Mouse (Mus musculus): ENCODE results near the gene Tmem233. TPM values are rescaled to one million over a fixed set of nuclear protein-coding genes. Genes with fewer than 3 reads are reported as not detected.

Tmem233 gene
- polyA plus RNA-seq, 1 experiment from 2014 or later: not detected

DNA sequence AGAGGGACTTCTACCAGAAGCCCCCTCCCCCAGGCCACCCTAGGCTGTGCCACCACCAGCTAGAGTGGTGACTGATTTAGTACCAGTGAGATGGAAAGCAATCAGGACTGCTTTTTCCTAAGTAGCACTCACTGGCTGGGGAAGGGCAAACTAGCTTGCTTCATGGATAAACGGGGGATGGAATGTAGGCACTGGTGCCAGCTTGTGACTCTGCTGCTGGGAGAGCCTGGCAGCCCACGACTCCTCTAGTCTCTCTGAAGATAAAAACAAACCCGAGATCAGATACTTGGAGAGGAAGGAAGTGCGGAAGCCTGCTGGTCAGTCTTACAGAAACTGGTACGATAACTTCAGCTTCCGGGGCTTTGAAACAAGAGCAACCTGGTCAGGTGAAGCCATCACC, 2.3 kb downstream of the Tmem233 start:
- H3K36me3 ChIP-seq (ENCODE audit: control insufficient read depth, insufficient read depth, low read length): no peaks in the 10 kb centered on the region
- no peaks in the 10 kb centered on the region for H3K4me1 ChIP-seq (ENCODE audit: control insufficient read depth, insufficient read depth, low read length)
- WGBS: 60% methylated on average over 6 of the region's 6 CpGs
- peaks cover 7% of the 10 kb centered on the region; the same call in 1 of the 2 replicates for H3K27me3 ChIP-seq (ENCODE audit: control insufficient read depth, insufficient read depth, low read length)
- H3K9me3 ChIP-seq (ENCODE audit: control insufficient read depth, low read length): no peaks in the 10 kb centered on the region
- ATAC-seq (ENCODE audit: insufficient read depth, low FRiP score, low TSS enrichment) (no peak), DNase-seq (ENCODE audit: low spot score) (no peak)
- no peak overlapping the region for H3K9ac ChIP-seq (ENCODE audit: low read length)
- H3K4me3 ChIP-seq (ENCODE audit: low read depth, low read length): no peak overlapping the region
- H3K27ac ChIP-seq (ENCODE audit: low read depth, low read length): no peak overlapping the region
- H3K4me2 ChIP-seq (ENCODE audit: low read depth): no peak overlapping the region

DNA sequence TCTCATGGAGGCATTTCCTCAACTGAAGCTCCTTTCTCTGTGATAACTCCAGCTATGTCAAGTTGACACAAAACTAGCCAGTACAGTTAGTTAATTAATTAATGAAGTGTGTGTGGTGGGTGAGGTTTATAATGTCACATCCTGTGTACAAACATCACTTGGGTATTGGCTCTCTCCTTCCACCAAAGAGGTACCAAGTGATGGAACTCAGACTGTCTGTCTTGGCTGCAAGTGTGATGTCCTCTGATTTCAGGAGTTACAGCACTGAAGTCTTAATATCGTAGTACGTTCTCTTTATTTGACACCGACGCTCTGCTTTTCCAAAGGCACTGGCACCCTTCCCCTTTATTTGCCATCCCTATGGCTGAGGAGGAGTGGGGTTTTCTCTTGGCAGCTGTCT, 13.4 kb downstream of the Tmem233 start:
- Histone ChIP-seq H3K9ac (ENCODE audit: low read length) (no peak overlapping the region), H3K27ac (ENCODE audit: low read depth, low read length) (no peak overlapping the region), H3K4me3 (ENCODE audit: low read depth, low read length) (no peak overlapping the region), H3K27me3 (ENCODE audit: control insufficient read depth, insufficient read depth, low read length) (no peaks in the 10 kb centered on the region), H3K4me2 (ENCODE audit: low read depth) (no peak overlapping the region), H3K36me3 (ENCODE audit: control insufficient read depth, insufficient read depth, low read length) (no peaks in the 10 kb centered on the region), H3K9me3 (ENCODE audit: control insufficient read depth, low read length) (no peaks in the 10 kb centered on the region), H3K4me1 (ENCODE audit: control insufficient read depth, insufficient read depth, low read length) (no peaks in the 10 kb centered on the region)
- 95% methylated on average over 4 of the region's 4 CpGs for WGBS
- ATAC-seq (ENCODE audit: insufficient read depth, low FRiP score, low TSS enrichment): no peak
- no peak for DNase-seq (ENCODE audit: low spot score)

- Histone ChIP-seq H3K27me3 (ENCODE audit: control insufficient read depth, insufficient read depth, low read length) (no peaks in the 10 kb centered on the region), H3K9me3 (ENCODE audit: control insufficient read depth, low read length) (no peaks in the 10 kb centered on the region), H3K9ac (ENCODE audit: low read length) (no peak overlapping the region), H3K27ac (ENCODE audit: low read depth, low read length) (no peak overlapping the region), H3K4me2 (ENCODE audit: low read depth) (no peak overlapping the region), H3K4me1 (ENCODE audit: control insufficient read depth, insufficient read depth, low read length) (no peaks in the 10 kb centered on the region), H3K4me3 (ENCODE audit: low read depth, low read length) (no peak overlapping the region), H3K36me3 (ENCODE audit: control insufficient read depth, insufficient read depth, low read length) (no peaks in the 10 kb centered on the region)
- no peak for DNase-seq (ENCODE audit: low spot score)
- 61% methylated on average over 6 of the region's 6 CpGs for WGBS
- ATAC-seq (ENCODE audit: insufficient read depth, low FRiP score, low TSS enrichment): no peak
These were observed 30.2 kb downstream of the Tmem233 start for GRCm38 (mm10) chr5:116052826-116053225.

DNA sequence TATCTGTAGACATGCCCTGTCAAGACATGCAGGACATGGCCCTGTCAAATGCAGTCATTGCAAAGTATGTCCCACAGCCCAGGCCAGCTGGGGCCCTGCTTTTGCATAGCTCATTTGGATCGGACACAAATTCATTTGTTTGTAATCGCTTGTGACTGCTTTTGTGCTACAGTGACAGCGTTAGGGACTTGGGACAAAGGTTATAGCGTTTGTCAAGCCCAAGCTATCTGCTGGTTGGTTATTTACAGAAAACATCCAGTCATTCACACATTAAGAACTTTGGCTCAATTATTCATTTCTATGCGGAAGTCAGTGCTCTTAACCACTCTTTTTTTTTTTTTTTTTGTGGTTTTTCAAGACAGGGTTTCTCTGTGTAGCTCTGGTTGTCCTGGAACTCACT, 30.9 kb downstream of the Tmem233 start:
- H3K9ac ChIP-seq (ENCODE audit: low read length): no peak overlapping the region
- no peak for ATAC-seq (ENCODE audit: insufficient read depth, low FRiP score, low TSS enrichment)
- no peak overlapping the region for H3K27ac ChIP-seq (ENCODE audit: low read depth, low read length)
- H3K27me3 ChIP-seq (ENCODE audit: control insufficient read depth, insufficient read depth, low read length): no peaks in the 10 kb centered on the region
- no peaks in the 10 kb centered on the region for H3K4me1 ChIP-seq (ENCODE audit: control insufficient read depth, insufficient read depth, low read length)
- H3K4me3 ChIP-seq (ENCODE audit: low read depth, low read length): no peak overlapping the region
- no peaks in the 10 kb centered on the region for H3K9me3 ChIP-seq (ENCODE audit: control insufficient read depth, low read length)
- no peak overlapping the region for H3K4me2 ChIP-seq (ENCODE audit: low read depth)
- no peaks in the 10 kb centered on the region for H3K36me3 ChIP-seq (ENCODE audit: control insufficient read depth, insufficient read depth, low read length)
- no peak for DNase-seq (ENCODE audit: low spot score)
- WGBS: 85% methylated on average over 5 of the region's 5 CpGs

- H3K27me3 ChIP-seq (ENCODE audit: control insufficient read depth, insufficient read depth, low read length): no peaks in the 10 kb centered on the region
- no peak for DNase-seq (ENCODE audit: low spot score)
- H3K9me3 ChIP-seq (ENCODE audit: control insufficient read depth, low read length): no peaks in the 10 kb centered on the region
- no peak overlapping the region for H3K9ac ChIP-seq (ENCODE audit: low read length)
- no peak overlapping the region for H3K4me3 ChIP-seq (ENCODE audit: low read depth, low read length)
- H3K4me2 ChIP-seq (ENCODE audit: low read depth): no peak overlapping the region
- no peaks in the 10 kb centered on the region for H3K4me1 ChIP-seq (ENCODE audit: control insufficient read depth, insufficient read depth, low read length)
- no peaks in the 10 kb centered on the region for H3K36me3 ChIP-seq (ENCODE audit: control insufficient read depth, insufficient read depth, low read length)
- WGBS: 89% methylated on average over 4 of the region's 4 CpGs
- no peak for ATAC-seq (ENCODE audit: insufficient read depth, low FRiP score, low TSS enrichment)
- H3K27ac ChIP-seq (ENCODE audit: low read depth, low read length): no peak overlapping the region
These were observed 33.2 kb downstream of the Tmem233 start for GRCm38 (mm10) chr5:116049821-116050220.

DNA sequence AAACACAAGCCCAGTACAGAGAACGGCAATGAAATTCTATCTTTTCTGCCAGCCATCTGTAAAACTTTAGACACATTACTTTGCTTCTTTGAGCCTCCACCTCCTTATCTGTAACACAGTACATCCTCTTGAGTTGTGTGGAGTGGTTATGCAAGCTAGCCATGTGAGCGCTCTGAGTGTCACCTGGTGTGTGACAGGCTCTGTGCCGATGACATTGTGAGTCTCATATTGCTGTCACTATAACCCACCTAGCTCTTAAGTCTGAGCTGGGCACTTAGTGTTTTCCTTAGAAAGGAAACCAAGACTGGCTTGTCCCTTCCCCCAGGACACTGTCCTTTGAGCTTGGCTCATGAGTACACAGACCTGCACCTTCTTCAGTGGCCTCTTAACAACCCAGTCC, 34.7 kb downstream of the Tmem233 start:
- WGBS: 97% methylated on average over 3 of the region's 3 CpGs

DNA sequence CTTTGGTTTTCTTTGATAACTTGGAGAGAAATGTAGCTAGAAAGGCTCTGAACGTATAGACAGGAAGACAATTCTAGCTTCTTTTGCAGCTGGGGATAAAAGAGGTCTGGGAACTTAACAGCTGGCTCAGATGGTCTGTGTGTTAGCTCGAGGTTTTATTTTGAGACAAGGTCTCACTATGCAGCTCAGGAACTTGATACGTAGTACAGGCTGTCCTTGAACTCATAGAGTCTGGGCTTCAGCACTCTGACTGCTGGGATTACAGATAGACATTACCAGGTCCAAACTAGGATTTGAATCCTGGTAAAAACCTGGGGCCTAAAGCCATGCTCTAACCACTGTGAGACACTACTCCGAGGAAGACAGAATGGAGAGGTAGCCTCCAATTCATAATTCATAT, 36.8 kb downstream of the Tmem233 start:
- ATAC-seq (ENCODE audit: insufficient read depth, low FRiP score, low TSS enrichment) (no peak), DNase-seq (ENCODE audit: low spot score) (no peak)
- Histone ChIP-seq H3K9ac (ENCODE audit: low read length) (no peak overlapping the region), H3K4me1 (ENCODE audit: control insufficient read depth, insufficient read depth, low read length) (no peaks in the 10 kb centered on the region), H3K4me3 (ENCODE audit: low read depth, low read length) (no peak overlapping the region), H3K4me2 (ENCODE audit: low read depth) (no peak overlapping the region), H3K27ac (ENCODE audit: low read depth, low read length) (no peak overlapping the region), H3K36me3 (ENCODE audit: control insufficient read depth, insufficient read depth, low read length) (no peaks in the 10 kb centered on the region), H3K9me3 (ENCODE audit: control insufficient read depth, low read length) (no peaks in the 10 kb centered on the region), H3K27me3 (ENCODE audit: control insufficient read depth, insufficient read depth, low read length) (no peaks in the 10 kb centered on the region)
- WGBS: 80% methylated on average over 4 of the region's 4 CpGs

More for the DNA sequence above, 34.7 kb downstream of the Tmem233 start:
- Histone ChIP-seq H3K9ac (ENCODE audit: low read length) (no peak overlapping the region), H3K9me3 (ENCODE audit: control insufficient read depth, low read length) (no peaks in the 10 kb centered on the region), H3K4me3 (ENCODE audit: low read depth, low read length) (no peak overlapping the region), H3K4me1 (ENCODE audit: control insufficient read depth, insufficient read depth, low read length) (no peaks in the 10 kb centered on the region), H3K4me2 (ENCODE audit: low read depth) (no peak overlapping the region), H3K36me3 (ENCODE audit: control insufficient read depth, insufficient read depth, low read length) (no peaks in the 10 kb centered on the region), H3K27ac (ENCODE audit: low read depth, low read length) (no peak overlapping the region), H3K27me3 (ENCODE audit: control insufficient read depth, insufficient read depth, low read length) (no peaks in the 10 kb centered on the region)
- ATAC-seq (ENCODE audit: insufficient read depth, low FRiP score, low TSS enrichment) (no peak), DNase-seq (ENCODE audit: low spot score) (no peak)

GRCm38 (mm10) chr5:116045581-116045980, 37.5 kb downstream of the Tmem233 start:
- no peaks in the 10 kb centered on the region for H3K36me3 ChIP-seq (ENCODE audit: control insufficient read depth, insufficient read depth, low read length)
- H3K4me3 ChIP-seq (ENCODE audit: low read depth, low read length): no peak overlapping the region
- H3K4me2 ChIP-seq (ENCODE audit: low read depth): no peak overlapping the region
- DNase-seq (ENCODE audit: low spot score) (no peak), ATAC-seq (ENCODE audit: insufficient read depth, low FRiP score, low TSS enrichment) (no peak)
- WGBS: 87% methylated on average over 8 of the region's 8 CpGs
- no peak overlapping the region for H3K9ac ChIP-seq (ENCODE audit: low read length)
- no peak overlapping the region for H3K27ac ChIP-seq (ENCODE audit: low read depth, low read length)
- no peaks in the 10 kb centered on the region for H3K9me3 ChIP-seq (ENCODE audit: control insufficient read depth, low read length)
- H3K27me3 ChIP-seq (ENCODE audit: control insufficient read depth, insufficient read depth, low read length): no peaks in the 10 kb centered on the region
- H3K4me1 ChIP-seq (ENCODE audit: control insufficient read depth, insufficient read depth, low read length): no peaks in the 10 kb centered on the region

DNA sequence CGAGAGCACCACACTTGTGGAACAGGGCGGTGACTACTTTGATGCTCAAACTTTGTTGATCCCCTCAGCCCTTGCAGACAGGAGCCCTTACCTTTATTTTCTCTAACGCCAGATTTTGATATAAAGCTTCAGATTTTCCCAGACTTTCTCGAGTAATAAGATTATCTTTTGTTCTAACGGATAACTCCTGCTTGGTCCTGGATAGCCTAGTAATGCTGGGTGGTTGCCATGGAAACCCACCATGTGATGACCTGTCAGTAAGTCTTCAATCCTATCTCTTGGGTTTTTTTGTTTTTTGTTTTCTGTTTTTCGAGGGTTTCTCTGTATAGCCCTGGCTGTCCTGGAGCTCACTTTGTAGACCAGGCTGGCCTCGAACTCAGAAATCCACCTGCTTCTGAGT, 40.8 kb downstream of the Tmem233 start:
- Histone ChIP-seq H3K27me3 (ENCODE audit: control insufficient read depth, insufficient read depth, low read length) (no peaks in the 10 kb centered on the region), H3K4me1 (ENCODE audit: control insufficient read depth, insufficient read depth, low read length) (no peaks in the 10 kb centered on the region), H3K4me3 (ENCODE audit: low read depth, low read length) (no peak overlapping the region), H3K4me2 (ENCODE audit: low read depth) (no peak overlapping the region), H3K27ac (ENCODE audit: low read depth, low read length) (no peak overlapping the region), H3K9ac (ENCODE audit: low read length) (no peak overlapping the region), H3K9me3 (ENCODE audit: control insufficient read depth, low read length) (no peaks in the 10 kb centered on the region), H3K36me3 (ENCODE audit: control insufficient read depth, insufficient read depth, low read length) (no peaks in the 10 kb centered on the region)
- DNase-seq (ENCODE audit: low spot score) (no peak), ATAC-seq (ENCODE audit: insufficient read depth, low FRiP score, low TSS enrichment) (no peak)
- 76% methylated on average over 7 of the region's 7 CpGs for WGBS

Measured in neural tube, embryonic 11.5 days (tissue).